Mouse (Mus musculus) stomach, postnatal 0 days (tissue): ENCODE results near the gene 1700123O20Rik.

ENCODE experiments used
- CTCF ChIP-seq: IDR thresholded peaks from 2 replicates; pipeline ENCODE4 v1.5.1; 2016; ENCODE audit warnings: antibody characterized with exemption, low read depth, mild to moderate bottlenecking, moderate library complexity
- EP300 ChIP-seq: optimal IDR thresholded peaks from 2 replicates; pipeline ENCODE3; 2016; ENCODE audit warnings: antibody characterized with exemption

DNA sequence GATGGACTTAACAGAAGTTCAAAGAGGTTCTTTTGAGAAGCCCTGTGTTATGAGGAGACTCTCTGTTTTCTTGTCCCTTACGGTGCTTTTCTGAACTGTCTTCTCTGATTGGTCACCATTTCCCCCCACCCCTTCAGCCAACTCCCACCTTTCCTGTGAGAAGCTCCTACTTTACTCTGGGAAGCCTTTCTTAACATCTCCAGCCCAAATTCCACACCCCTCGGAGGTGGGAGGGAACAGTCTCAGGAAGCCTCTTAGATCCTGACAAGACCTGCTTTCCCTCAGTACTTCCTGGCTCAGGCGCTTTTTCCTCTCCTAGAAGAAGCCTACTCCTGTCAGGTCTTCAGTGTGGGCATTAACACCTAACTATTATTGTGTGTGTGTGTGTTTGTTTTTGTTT is 13.6 kb downstream of the 1700123O20Rik start:
- TF ChIP-seq CTCF (no peak), EP300 (no peak)
